Mouse (Mus musculus) MEL (cell line): ENCODE data around the gene Arhgap5. TPM values are rescaled to one million over a fixed set of nuclear protein-coding genes. Genes with fewer than 3 reads are reported as not detected.

Source experiments
- DNase-seq: peaks from one replicate; pipeline ENCODE4 v3.0.0; 2011; ENCODE audit warnings: low read depth, low spot score
- H3K27ac ChIP-seq: 2 replicates; pipeline ENCODE4 v1.5.1; 2012; ENCODE audit warnings: low read depth, mild to moderate bottlenecking, control low read depth, low read length, moderate library complexity; ENCODE audit not compliant: control insufficient read depth
- H3K27me3 ChIP-seq, 2 experiments: fragments of 150-350 bp in 1 of 2; sonication (generic) in 1 of 2; 2 replicates each; pipeline ENCODE4 v1.6.1; 2012; ENCODE audit warnings: low read length in 2 of 2, mild to moderate bottlenecking in 2 of 2, improper control_type of control experiment in 1 of 2, moderate library complexity in 1 of 2; ENCODE audit not compliant: insufficient read depth in 2 of 2, control insufficient read depth in 1 of 2
- H3K36me3 ChIP-seq, 2 experiments: 2 replicates each; pipeline ENCODE4 v1.6.1; 2012 to 2014; ENCODE audit warnings: low read length in 2 of 2, improper control_type of control experiment in 1 of 2, inconsistent platforms in 1 of 2, mild to moderate bottlenecking in 1 of 2; ENCODE audit not compliant: insufficient read depth in 2 of 2, control insufficient read depth in 1 of 2
- H3K4me1 ChIP-seq, 2 experiments: fragments of 150-350 bp in 1 of 2; sonication (generic) in 1 of 2; 2 replicates each; pipeline ENCODE4 v1.6.1; 2012; ENCODE audit warnings: low read length in 2 of 2, improper control_type of control experiment in 1 of 2, mild to moderate bottlenecking in 1 of 2; ENCODE audit not compliant: insufficient read depth in 2 of 2, control insufficient read depth in 1 of 2
- H3K4me3 ChIP-seq, 2 experiments: fragments of 150-350 bp in 1 of 2; sonication (generic) in 1 of 2; 2 replicates each; pipeline ENCODE4 v1.5.1; 2012; ENCODE audit warnings: low read depth in 2 of 2, low read length in 2 of 2, mild to moderate bottlenecking in 2 of 2, moderate library complexity in 2 of 2, control low read depth in 1 of 2, improper control_type of control experiment in 1 of 2; ENCODE audit not compliant: control insufficient read depth in 1 of 2, insufficient read depth in 1 of 2
- H3K79me2 ChIP-seq: 2 replicates; pipeline ENCODE4 v1.6.1; 2012; ENCODE audit warnings: mild to moderate bottlenecking, low read length, moderate library complexity; ENCODE audit not compliant: control insufficient read depth, poor library complexity, insufficient read depth
- H3K9ac ChIP-seq: 2 replicates; pipeline ENCODE4 v1.6.1; 2012; ENCODE audit warnings: low read depth, mild to moderate bottlenecking, control low read depth, low read length, moderate library complexity; ENCODE audit not compliant: control insufficient read depth, poor library complexity, severe bottlenecking
- H3K9me3 ChIP-seq: fragments of 150-350 bp; sonication (generic); replicated peaks from 2 replicates; pipeline ENCODE4 v1.6.1; 2012; ENCODE audit warnings: mild to moderate bottlenecking, low read length, improper control_type of control experiment, moderate library complexity; ENCODE audit not compliant: insufficient read depth
- BHLHE40 ChIP-seq: IDR thresholded peaks from 2 replicates; pipeline ENCODE4 v1.6.1; 2012; ENCODE audit warnings: low read depth, mild to moderate bottlenecking, inconsistent platforms, low read length, improper control_type of control experiment, borderline replicate concordance
- CHD2 ChIP-seq: IDR thresholded peaks from 2 replicates; pipeline ENCODE4 v1.6.1; 2011; ENCODE audit warnings: low read length, improper control_type of control experiment
- E2F4 ChIP-seq: IDR thresholded peaks from 2 replicates; pipeline ENCODE4 v1.6.1; 2011; ENCODE audit warnings: low read depth, low read length, improper control_type of control experiment, borderline replicate concordance
- ELF1 ChIP-seq: IDR thresholded peaks from 2 replicates; pipeline ENCODE4 v1.6.1; 2014; ENCODE audit warnings: low read depth, mild to moderate bottlenecking, inconsistent platforms, low read length, improper control_type of control experiment, moderate library complexity
- EP300 ChIP-seq, 2 experiments: IDR thresholded peaks; 2 replicates each; pipeline ENCODE4 v1.6.1; 2011; ENCODE audit warnings: improper control_type of control experiment in 2 of 2, low read length in 2 of 2, low read depth in 1 of 2, mild to moderate bottlenecking in 1 of 2
- GABPA ChIP-seq: IDR thresholded peaks from 2 replicates; pipeline ENCODE4 v1.6.1; 2012; ENCODE audit warnings: low read depth, mild to moderate bottlenecking, inconsistent platforms, low read length, improper control_type of control experiment, moderate library complexity
- GATA1 ChIP-seq: IDR thresholded peaks from 2 replicates; pipeline ENCODE4 v1.6.1; 2011; ENCODE audit warnings: low read depth, low read length, improper control_type of control experiment
- HCFC1 ChIP-seq: IDR thresholded peaks from 2 replicates; pipeline ENCODE4 v1.6.1; 2012; ENCODE audit warnings: low read depth, mild to moderate bottlenecking, inconsistent platforms, low read length, improper control_type of control experiment, moderate library complexity
- JUND ChIP-seq: IDR thresholded peaks from 2 replicates; pipeline ENCODE4 v1.6.1; 2011; ENCODE audit warnings: low read depth, mild to moderate bottlenecking, improper control_type of control experiment, low read length
- KAT2A ChIP-seq: conservative IDR thresholded peaks from 2 replicates; pipeline ENCODE4 v1.6.1; 2012; ENCODE audit warnings: low read depth, low read length, improper control_type of control experiment, inconsistent platforms
- MAFK ChIP-seq: IDR thresholded peaks from 2 replicates; pipeline ENCODE4 v1.6.1; 2011; ENCODE audit warnings: low read depth, mild to moderate bottlenecking, low read length, improper control_type of control experiment, borderline replicate concordance
- MAX ChIP-seq: IDR thresholded peaks from 2 replicates; pipeline ENCODE4 v1.6.1; 2011; ENCODE audit warnings: low read length, improper control_type of control experiment
- MAZ ChIP-seq: IDR thresholded peaks from 2 replicates; pipeline ENCODE4 v1.6.1; 2012; ENCODE audit warnings: low read depth, mild to moderate bottlenecking, inconsistent platforms, low read length, improper control_type of control experiment
- MEF2A ChIP-seq: IDR thresholded peaks from 2 replicates; pipeline ENCODE4 v1.6.1; 2014; ENCODE audit warnings: low read depth, mild to moderate bottlenecking, inconsistent platforms, low read length, improper control_type of control experiment; ENCODE audit not compliant: poor library complexity, insufficient replicate concordance, severe bottlenecking; ENCODE audit errors: extremely low read depth
- MYB ChIP-seq: IDR thresholded peaks from 2 replicates; pipeline ENCODE4 v1.6.1; 2011; ENCODE audit warnings: mild to moderate bottlenecking, low read depth, low read length, improper control_type of control experiment
- MYC ChIP-seq: IDR thresholded peaks from 2 replicates; pipeline ENCODE4 v1.6.1; 2011; ENCODE audit warnings: low read depth, mild to moderate bottlenecking, low read length, improper control_type of control experiment, moderate library complexity
- NELFE ChIP-seq: IDR thresholded peaks from 2 replicates; pipeline ENCODE4 v1.6.1; 2011; ENCODE audit warnings: low read depth, low read length, improper control_type of control experiment
- NRF1 ChIP-seq: IDR thresholded peaks from 2 replicates; pipeline ENCODE4 v1.6.1; 2014; ENCODE audit warnings: low read depth, mild to moderate bottlenecking, inconsistent platforms, low read length, improper control_type of control experiment, moderate library complexity; ENCODE audit not compliant: poor library complexity, insufficient read depth, severe bottlenecking
- POLR2A ChIP-seq, 2 experiments: IDR thresholded peaks; 2 replicates each; pipeline ENCODE4 v1.6.1; 2011 to 2012; ENCODE audit warnings: low read length in 2 of 2, mild to moderate bottlenecking in 2 of 2, control low read depth in 1 of 2, improper control_type of control experiment in 1 of 2, low read depth in 1 of 2, moderate library complexity in 1 of 2; ENCODE audit not compliant: control insufficient read depth in 1 of 2, insufficient read depth in 1 of 2, poor library complexity in 1 of 2
- POLR2AphosphoS2 ChIP-seq: IDR thresholded peaks from 2 replicates; pipeline ENCODE4 v1.6.1; 2011; ENCODE audit warnings: low read length, improper control_type of control experiment
- RAD21 ChIP-seq: IDR thresholded peaks from 2 replicates; pipeline ENCODE4 v1.6.1; 2011; ENCODE audit warnings: mild to moderate bottlenecking, low read depth, low read length, improper control_type of control experiment
- RCOR1 ChIP-seq: IDR thresholded peaks from 2 replicates; pipeline ENCODE4 v1.6.1; 2012; ENCODE audit warnings: low read depth, mild to moderate bottlenecking, inconsistent platforms, low read length, improper control_type of control experiment
- SIN3A ChIP-seq: IDR thresholded peaks from 2 replicates; pipeline ENCODE4 v1.6.1; 2012; ENCODE audit warnings: low read length, improper control_type of control experiment, inconsistent platforms
- TAL1 ChIP-seq: IDR thresholded peaks from 2 replicates; pipeline ENCODE4 v1.6.1; 2012; ENCODE audit warnings: mild to moderate bottlenecking, inconsistent platforms, low read length, moderate library complexity, mixed read lengths
- TBP ChIP-seq: IDR thresholded peaks from 2 replicates; pipeline ENCODE4 v1.8.0; 2011; ENCODE audit warnings: low read depth, low read length, improper control_type of control experiment
- TCF12 ChIP-seq: IDR thresholded peaks from 2 replicates; pipeline ENCODE4 v1.6.1; 2014; ENCODE audit warnings: low read depth, mild to moderate bottlenecking, inconsistent platforms, low read length, improper control_type of control experiment, moderate library complexity
- UBTF ChIP-seq: IDR thresholded peaks from 2 replicates; pipeline ENCODE4 v1.6.1; 2012; ENCODE audit warnings: low read depth, mild to moderate bottlenecking, inconsistent platforms, low read length, improper control_type of control experiment, moderate library complexity, borderline replicate concordance; ENCODE audit not compliant: insufficient read depth
- USF1 ChIP-seq: IDR thresholded peaks from 2 replicates; pipeline ENCODE4 v1.6.1; 2014; ENCODE audit warnings: low read depth, mild to moderate bottlenecking, inconsistent platforms, low read length, improper control_type of control experiment, moderate library complexity
- USF2 ChIP-seq, 2 experiments: IDR thresholded peaks; 2 replicates each; pipeline ENCODE4 v1.6.1; 2011 to 2012; ENCODE audit warnings: improper control_type of control experiment in 2 of 2, low read length in 2 of 2, borderline replicate concordance in 1 of 2, inconsistent platforms in 1 of 2, low read depth in 1 of 2, mild to moderate bottlenecking in 1 of 2; ENCODE audit not compliant: insufficient read depth in 1 of 2
- ZC3H11A ChIP-seq: IDR thresholded peaks from 2 replicates; pipeline ENCODE4 v1.6.1; 2012; ENCODE audit warnings: low read depth, mild to moderate bottlenecking, inconsistent platforms, low read length, improper control_type of control experiment
- ZNF384 ChIP-seq: IDR thresholded peaks from 2 replicates; pipeline ENCODE4 v1.6.1; 2012; ENCODE audit warnings: low read depth, mild to moderate bottlenecking, inconsistent platforms, low read length, improper control_type of control experiment
- polyA plus RNA-seq, 2 experiments: library from polyadenylated mRNA; stranded (reverse) in 1 of 2; unstranded in 1 of 2; fragments of >175 nt in 1 of 2; fragments of >200 nt in 1 of 2; gene quantifications; 2 replicates each; pipeline versions ENCODE4 v1.2.1 to v1.2.4; 2012; ENCODE audit warnings: low replicate concordance in 2 of 2, low read depth in 1 of 2; ENCODE audit not compliant: insufficient read length in 2 of 2, insufficient read depth in 1 of 2, missing spikeins in 1 of 2
- total RNA-seq: library from RNA; depleted of rRNA; stranded (reverse); fragments of 300-350 nt; gene quantifications from 2 replicates; pipeline ENCODE4 v1.2.3, GENCODE M21; 2012

The Arhgap5 gene
- total and polyA plus RNA-seq, 3 experiments: 10.5 to 108 (median 11.8) TPM

GRCm38 (mm10) chr12:52604256-52604991, 100.7 kb downstream of the Arhgap5 start:
- Histone ChIP-seq H3K9ac (peak overlapping the region; percentile 82), H3K79me2 (no peaks in the 10 kb centered on the region; the same call in 1 of the 2 replicates), H3K9me3 (no peaks in the 10 kb centered on the region), H3K4me3 (peak overlapping the region; percentile 68 to 83), H3K27ac (peak overlapping the region; percentile 83), H3K36me3 (peaks cover 0 to 7% of the 10 kb centered on the region in 2 experiments; a peak in 2 of 4 replicates)
- DNase-seq: peak; percentile 97
- TF ChIP-seq ZNF384 (no peak), TCF12 (peak; percentile 67), ZC3H11A (no peak), USF2 (IDR thresholded peaks at IDR 0.05; ENCODE audit: borderline replicate concordance in 1 of 2, insufficient read depth in 1 of 2, low read depth in 1 of 2, low read length in 2 of 2) (no peak), GABPA (no peak), CHD2 (no peak), MEF2A (peak; percentile 48; the same call in 1 of the 2 replicates), BHLHE40 (no peak), USF1 (no peak), HCFC1 (peak; percentile 72), UBTF (peak; percentile 91; the same call in 1 of the 2 replicates), TBP (peak; percentile 99), GATA1 (peak; percentile 92), MYC (peak; percentile 74; the same call in 1 of the 2 replicates), POLR2AphosphoS2 (peak; percentile 85), JUND (no peak), ELF1 (peak; percentile 39), NRF1 (0 out of 2 replicates have a peak, but pooled peaks have one; percentile 23), TAL1 (no peak), MAZ (peak; percentile 99), MYB (no peak), MAX (no peak), MAFK (peak; percentile 96), RCOR1 (no peak), SIN3A (no peak; the same call in 1 of the 2 replicates), KAT2A (no peak), RAD21 (no peak), NELFE (peak; percentile 84), POLR2A (IDR thresholded peaks at IDR 0.05; ENCODE audit: control insufficient read depth in 1 of 2, insufficient read depth in 1 of 2, low read depth in 1 of 2, low read length in 2 of 2, poor library complexity in 1 of 2) (peak; percentile 73 to 89; a peak in 3 of 4 replicates), E2F4 (no peak), EP300 (IDR thresholded peaks at IDR 0.05; ENCODE audit: low read depth in 1 of 2, low read length in 2 of 2) (no peak)
- TF ChIP-seq, all 39 proteins: peak for 14
- H3K27me3 ChIP-seq: no peaks in the 10 kb centered on the region
- H3K4me1 ChIP-seq: peaks cover 0 to 7% of the 10 kb centered on the region in 2 experiments; a peak in 2 of 4 replicates
